28 mouse cellular contexts compared by ENCODE assay signal in genomic region chr9:43899239-43899638, GRCm38 (mm10).
DNase-seq lines count a peak whose midpoint lies in the region; ATAC-seq and TF ChIP-seq lines count a peak whose summit lies in the region.
"Had no signal": no experiment of that assay in that cellular context is flagged by ENCODE, and none has a peak within 500 bp of the region (broad histone marks: within the 10 kb centered on the region; RNA-seq: fewer than 3 reads in every experiment).

No protein-coding gene starts in this region.

- ATAC-seq in hindbrain, embryonic 12.5 days (ENCODE audit: low FRiP score), result no peak
- ATAC-seq in midbrain, embryonic 12.5 days (ENCODE audit: low FRiP score, low read depth), result no peak
- no peak for ATAC-seq in midbrain, embryonic 11.5 days (ENCODE audit: low FRiP score)
- ATAC-seq in forebrain, embryonic 13.5 days, result peak; percentile 45; the same call in 1 of the 2 replicates
- ATAC-seq in forebrain, postnatal 0 days, result peak; percentile 82
- ATAC-seq: intestine, embryonic 15.5 days had no signal

- WGBS in hindbrain, embryonic 10.5 days, result 46% methylated on average over 4 of the region's 4 CpGs
- WGBS in hindbrain, embryonic 12.5 days, result 32% methylated on average over 4 of the region's 4 CpGs
- WGBS in midbrain, embryonic 12.5 days, result 66% methylated on average over 4 of the region's 4 CpGs
- WGBS in midbrain, embryonic 11.5 days, result 63% methylated on average over 4 of the region's 4 CpGs
- 61% methylated on average over 4 of the region's 4 CpGs for WGBS in forebrain, embryonic 13.5 days
- 32% methylated on average over 4 of the region's 4 CpGs for WGBS in forebrain, postnatal 0 days

- H3K27ac ChIP-seq in hindbrain, embryonic 10.5 days, result peak overlapping the region; percentile 53; the same call in 1 of the 2 replicates
- H3K27ac ChIP-seq in hindbrain, embryonic 12.5 days, result no peak overlapping the region
- H3K27ac ChIP-seq in midbrain, embryonic 12.5 days (replicated peaks), result no peak overlapping the region
- no peak overlapping the region for H3K27ac ChIP-seq in midbrain, embryonic 11.5 days (ENCODE audit: low read depth, low read length)
- H3K27ac ChIP-seq in forebrain, embryonic 13.5 days, result no peak overlapping the region
- no peak overlapping the region for H3K27ac ChIP-seq in forebrain, postnatal 0 days (ENCODE audit: low read depth, low read length)
- H3K27ac ChIP-seq: embryonic facial prominence, embryonic 12.5 days; hindbrain, embryonic 15.5 days; intestine, embryonic 15.5 days; layer of hippocampus, adult 2 months; limb, embryonic 10.5 days; limb, embryonic 15.5 days; liver, embryonic 14.5 days; macrophage; stomach, postnatal 0 days had no signal

- no peaks in the 10 kb centered on the region for H3K9me3 ChIP-seq in hindbrain, embryonic 10.5 days
- no peaks in the 10 kb centered on the region for H3K9me3 ChIP-seq in hindbrain, embryonic 12.5 days (replicated peaks)
- H3K9me3 ChIP-seq in midbrain, embryonic 12.5 days, result no peaks in the 10 kb centered on the region
- H3K9me3 ChIP-seq in midbrain, embryonic 11.5 days (ENCODE audit: control insufficient read depth, low read length), result no peaks in the 10 kb centered on the region
- H3K9me3 ChIP-seq in forebrain, embryonic 13.5 days (replicated peaks), result no peaks in the 10 kb centered on the region
- no peaks in the 10 kb centered on the region for H3K9me3 ChIP-seq in forebrain, postnatal 0 days (ENCODE audit: low read length)
- H3K9me3 ChIP-seq: embryonic facial prominence, embryonic 12.5 days; hindbrain, embryonic 15.5 days; intestine, embryonic 15.5 days; limb, embryonic 10.5 days; limb, embryonic 15.5 days had no signal

- H3K4me2 ChIP-seq in hindbrain, embryonic 12.5 days (replicated peaks), result no peak overlapping the region
- H3K4me2 ChIP-seq in midbrain, embryonic 12.5 days (replicated peaks), result no peak overlapping the region
- H3K4me2 ChIP-seq in midbrain, embryonic 11.5 days, result no peak overlapping the region
- no peak overlapping the region for H3K4me2 ChIP-seq in forebrain, embryonic 13.5 days
- no peak overlapping the region for H3K4me2 ChIP-seq in forebrain, postnatal 0 days (ENCODE audit: low read depth)
- H3K4me2 ChIP-seq: embryonic facial prominence, embryonic 12.5 days; hindbrain, embryonic 15.5 days; intestine, embryonic 15.5 days; limb, embryonic 15.5 days had no signal

- no peak for TF ChIP-seq CTCF in forebrain, postnatal 0 days (IDR thresholded peaks at IDR 0.05; ENCODE audit: low read depth)

- DNase-seq in hindbrain, embryonic 10.5 days (ENCODE audit: low spot score), result no peak
- DNase-seq in midbrain, embryonic 11.5 days (ENCODE audit: low spot score, missing footprints), result no peak
- peak; percentile 74 for DNase-seq in forebrain, postnatal 0 days
- no peak for DNase-seq in layer of hippocampus, adult 8-10 months (ENCODE audit: low spot score in 2 of 2)
- DNase-seq: adrenal gland, postnatal 25 days; cerebellum, adult 2 months; cerebellum, postnatal 36 days; embryo, embryonic 11 days; gastrocnemius, postnatal 10 days; heart, postnatal 14 days; kidney, adult 2 months; kidney, postnatal 36 days; lung, adult 2 months; lung, postnatal 10 days; thymus, adult 2 months; thymus, postnatal 36 days had no signal

- no peaks in the 10 kb centered on the region for H3K36me3 ChIP-seq in hindbrain, embryonic 10.5 days
- H3K36me3 ChIP-seq in hindbrain, embryonic 12.5 days, result no peaks in the 10 kb centered on the region
- no peaks in the 10 kb centered on the region for H3K36me3 ChIP-seq in midbrain, embryonic 12.5 days
- H3K36me3 ChIP-seq in midbrain, embryonic 11.5 days (ENCODE audit: control insufficient read depth, insufficient read depth, low read length), result no peaks in the 10 kb centered on the region
- no peaks in the 10 kb centered on the region for H3K36me3 ChIP-seq in forebrain, embryonic 13.5 days (ENCODE audit: poor library complexity, severe bottlenecking)
- no peaks in the 10 kb centered on the region for H3K36me3 ChIP-seq in forebrain, postnatal 0 days (ENCODE audit: insufficient read depth)
- H3K36me3 ChIP-seq: embryonic facial prominence, embryonic 12.5 days; hindbrain, embryonic 15.5 days; intestine, embryonic 15.5 days; limb, embryonic 10.5 days; limb, embryonic 15.5 days had no signal

- peaks cover 62% of the 10 kb centered on the region for H3K4me1 ChIP-seq in hindbrain, embryonic 10.5 days (replicated peaks)
- H3K4me1 ChIP-seq in hindbrain, embryonic 12.5 days, result peaks cover 32% of the 10 kb centered on the region
- peaks cover 18% of the 10 kb centered on the region for H3K4me1 ChIP-seq in midbrain, embryonic 12.5 days
- H3K4me1 ChIP-seq in midbrain, embryonic 11.5 days (ENCODE audit: control insufficient read depth, insufficient read depth, low read length), result peaks cover 4% of the 10 kb centered on the region
- peaks cover 17% of the 10 kb centered on the region for H3K4me1 ChIP-seq in forebrain, embryonic 13.5 days
- peaks cover 11% of the 10 kb centered on the region for H3K4me1 ChIP-seq in forebrain, postnatal 0 days (ENCODE audit: insufficient read depth)
- H3K4me1 ChIP-seq: intestine, embryonic 15.5 days; limb, embryonic 15.5 days had no signal

- H3K27me3 ChIP-seq in hindbrain, embryonic 10.5 days (ENCODE audit: insufficient read depth, poor library complexity, severe bottlenecking), result peaks cover 4% of the 10 kb centered on the region; the same call in 1 of the 2 replicates
- H3K27me3 ChIP-seq in hindbrain, embryonic 12.5 days, result no peaks in the 10 kb centered on the region
- no peaks in the 10 kb centered on the region for H3K27me3 ChIP-seq in midbrain, embryonic 12.5 days
- H3K27me3 ChIP-seq in midbrain, embryonic 11.5 days (ENCODE audit: control insufficient read depth, insufficient read depth, low read length), result no peaks in the 10 kb centered on the region
- H3K27me3 ChIP-seq in forebrain, embryonic 13.5 days, result no peaks in the 10 kb centered on the region
- H3K27me3 ChIP-seq in forebrain, postnatal 0 days (ENCODE audit: insufficient read depth, low read length), result no peaks in the 10 kb centered on the region
- H3K27me3 ChIP-seq: embryonic facial prominence, embryonic 12.5 days; hindbrain, embryonic 15.5 days; intestine, embryonic 15.5 days; limb, embryonic 15.5 days had no signal

- no peak overlapping the region for H3K9ac ChIP-seq in hindbrain, embryonic 12.5 days
- H3K9ac ChIP-seq in midbrain, embryonic 12.5 days (replicated peaks), result 0 out of 2 replicates have a peak overlapping the region, but pooled peaks have one; percentile 11
- no peak overlapping the region for H3K9ac ChIP-seq in midbrain, embryonic 11.5 days (ENCODE audit: low read length)
- no peak overlapping the region for H3K9ac ChIP-seq in forebrain, embryonic 13.5 days
- no peak overlapping the region for H3K9ac ChIP-seq in forebrain, postnatal 0 days
- H3K9ac ChIP-seq: embryonic facial prominence, embryonic 12.5 days; hindbrain, embryonic 15.5 days; intestine, embryonic 15.5 days; limb, embryonic 15.5 days; liver, embryonic 14.5 days had no signal

- H3K4me3 ChIP-seq in hindbrain, embryonic 10.5 days, result no peak overlapping the region
- H3K4me3 ChIP-seq in hindbrain, embryonic 12.5 days, result no peak overlapping the region
- no peak overlapping the region for H3K4me3 ChIP-seq in midbrain, embryonic 12.5 days
- no peak overlapping the region for H3K4me3 ChIP-seq in midbrain, embryonic 11.5 days (ENCODE audit: low read depth, low read length)
- H3K4me3 ChIP-seq in forebrain, embryonic 13.5 days, result no peak overlapping the region
- no peak overlapping the region for H3K4me3 ChIP-seq in forebrain, postnatal 0 days (ENCODE audit: low read depth, low read length)
- H3K4me3 ChIP-seq: embryonic facial prominence, embryonic 12.5 days; hindbrain, embryonic 15.5 days; intestine, embryonic 15.5 days; layer of hippocampus, adult 2 months; limb, embryonic 10.5 days; limb, embryonic 15.5 days had no signal

Comparison
In these comparisons a context has a peak if more than half of its experiments do, and no peak if none do; other contexts are left out.
1. ATAC-seq: peak in forebrain, embryonic 13.5 days (single experiment) and forebrain, postnatal 0 days (single experiment); none in hindbrain, embryonic 12.5 days (single experiment), midbrain, embryonic 12.5 days (single experiment) and midbrain, embryonic 11.5 days (single experiment).